Mouse (Mus musculus): ENCODE results near the gene Faf2.

- TF ChIP-seq HCFC1 (IDR thresholded peaks at IDR 0.05; ENCODE audit: low read depth, low read length) (no peak), CTCF (IDR thresholded peaks at IDR 0.05 in 2 of 3, conservative IDR thresholded peaks at IDR 0.05 in 1 of 3; ENCODE audit: control insufficient read depth in 1 of 3, insufficient read depth in 1 of 3, low read depth in 2 of 3, low read length in 3 of 3, poor library complexity in 1 of 3, severe bottlenecking in 1 of 3) (no peak), POLR2A (IDR thresholded peaks at IDR 0.05; ENCODE audit: control insufficient read depth in 1 of 2, insufficient read depth in 1 of 2, low read depth in 1 of 2, low read length in 2 of 2, poor library complexity in 1 of 2) (no peak; a peak in 1 of 4 replicates), ETS1 (IDR thresholded peaks at IDR 0.05; ENCODE audit: low read depth, low read length) (no peak), EP300 (IDR thresholded peaks at IDR 0.05; ENCODE audit: low read depth in 1 of 2, low read length in 2 of 2) (no peak), ZC3H11A (IDR thresholded peaks at IDR 0.05; ENCODE audit: low read depth, low read length) (no peak)
These were observed 39.5 kb upstream of the Faf2 start for GRCm38 (mm10) chr13:54582126-54582525.
